Mouse (Mus musculus): ENCODE measurements around the gene B4galnt1. TPM values are rescaled to one million over a fixed set of nuclear protein-coding genes. Genes with fewer than 3 reads are reported as not detected.

The B4galnt1 gene
- total and polyA plus RNA-seq, 3 experiments = 24.6 to 66.0 (median 65.8) TPM

DNA sequence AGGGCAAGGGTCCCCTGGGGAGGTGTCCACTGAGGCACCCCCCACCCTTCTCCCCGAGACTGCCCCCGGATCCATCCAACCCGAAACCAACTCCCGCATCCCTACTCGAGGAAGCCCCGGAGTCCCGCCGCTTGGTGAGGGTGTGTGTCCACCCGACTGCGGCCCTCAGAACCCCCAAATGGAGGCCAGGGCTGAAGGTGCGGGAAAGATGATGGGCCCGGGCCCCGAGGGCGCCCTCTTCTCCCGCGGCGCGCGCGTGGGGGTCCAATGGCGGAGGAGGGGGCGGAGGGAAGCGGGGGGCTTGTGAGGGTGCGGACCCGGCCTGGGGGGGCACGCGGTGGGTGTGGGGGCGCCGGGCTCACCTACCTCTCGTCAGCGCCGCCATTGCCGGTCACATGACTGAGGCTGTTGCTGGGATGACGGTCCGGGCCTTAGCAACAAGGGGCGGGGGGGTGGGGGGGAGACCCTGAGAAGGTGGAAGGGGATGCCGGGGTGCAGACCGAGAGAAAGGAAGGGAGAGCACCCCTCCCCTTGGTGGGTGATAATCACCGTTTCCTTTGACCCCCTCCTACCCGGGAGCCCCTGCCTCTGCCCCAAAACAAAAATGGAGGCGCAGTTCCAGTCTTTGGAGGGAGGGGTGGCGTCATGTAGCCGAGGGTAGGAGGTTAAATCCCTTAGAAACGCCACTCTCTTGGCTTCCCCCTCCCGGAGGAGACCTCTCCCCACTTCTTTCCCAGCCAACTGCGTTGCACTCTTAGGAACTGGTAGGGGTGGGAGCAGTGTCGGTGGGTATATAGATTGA lies 30.5 kb downstream of the B4galnt1 start, which contains the start of gene Dtx3:
Dtx3 (minus strand) TSS at position 401 of the 802 bp plus-strand sequence.
- Histone ChIP-seq H3K36me3 (ENCODE audit: control insufficient read depth in 1 of 2, insufficient read depth in 2 of 2, low read length in 2 of 2) (peaks cover 3 to 24% of the 10 kb centered on the region in 2 experiments), H3K4me1 (ENCODE audit: control insufficient read depth in 1 of 2, insufficient read depth in 2 of 2, low read length in 2 of 2) (peaks cover 4 to 24% of the 10 kb centered on the region in 2 experiments; a peak in 3 of 4 replicates), H3K27me3 (ENCODE audit: control insufficient read depth in 1 of 2, insufficient read depth in 2 of 2, low read length in 2 of 2) (no peaks in the 10 kb centered on the region), H3K4me3 (ENCODE audit: control insufficient read depth in 1 of 2, insufficient read depth in 1 of 2, low read depth in 2 of 2, low read length in 2 of 2) (peak within 1 kb of the TSS; percentile 76 to 83), H3K79me2 (ENCODE audit: control insufficient read depth, insufficient read depth, low read length, poor library complexity) (peaks cover 5% of the 10 kb centered on the region; the same call in 1 of the 2 replicates), H3K9me3 (replicated peaks; ENCODE audit: insufficient read depth, low read length) (no peaks in the 10 kb centered on the region), H3K9ac (ENCODE audit: control insufficient read depth, low read depth, low read length, poor library complexity, severe bottlenecking) (peak within 1 kb of the TSS; percentile 90), H3K27ac (ENCODE audit: control insufficient read depth, low read depth, low read length) (peak within 1 kb of the TSS; percentile 88)
- TF ChIP-seq USF1 (IDR thresholded peaks at IDR 0.05; ENCODE audit: low read depth, low read length) = peak; percentile 88
- no peak for TF ChIP-seq MEF2A (IDR thresholded peaks at IDR 0.05; ENCODE audit: extremely low read depth, insufficient replicate concordance, low read depth, low read length, poor library complexity, severe bottlenecking)
- TF ChIP-seq HCFC1 (IDR thresholded peaks at IDR 0.05; ENCODE audit: low read depth, low read length) = peak; percentile 47; the same call in 1 of the 2 replicates
- TF ChIP-seq NELFE (IDR thresholded peaks at IDR 0.05; ENCODE audit: low read depth, low read length) = 0 out of 2 replicates have a peak, but pooled peaks have one; percentile 18
- TF ChIP-seq RCOR1 (IDR thresholded peaks at IDR 0.05; ENCODE audit: low read depth, low read length) = no peak
- TF ChIP-seq SIN3A (IDR thresholded peaks at IDR 0.05; ENCODE audit: low read length) = peak; percentile 30; the same call in 1 of the 2 replicates
- no peak for TF ChIP-seq ZC3H11A (IDR thresholded peaks at IDR 0.05; ENCODE audit: low read depth, low read length)
- TF ChIP-seq ELF1 (IDR thresholded peaks at IDR 0.05; ENCODE audit: low read depth, low read length) = no peak
- TF ChIP-seq CTCF (IDR thresholded peaks at IDR 0.05 in 2 of 3, conservative IDR thresholded peaks at IDR 0.05 in 1 of 3; ENCODE audit: control insufficient read depth in 1 of 3, insufficient read depth in 1 of 3, low read depth in 2 of 3, low read length in 3 of 3, poor library complexity in 1 of 3, severe bottlenecking in 1 of 3) = no peak
- peak in 1 of 2 experiments; percentile 35; a peak in 1 of 4 replicates for TF ChIP-seq USF2 (IDR thresholded peaks at IDR 0.05; ENCODE audit: borderline replicate concordance in 1 of 2, insufficient read depth in 1 of 2, low read depth in 1 of 2, low read length in 2 of 2)
- DNase-seq (ENCODE audit: low read depth, low spot score) = peak; percentile 55

DNA sequence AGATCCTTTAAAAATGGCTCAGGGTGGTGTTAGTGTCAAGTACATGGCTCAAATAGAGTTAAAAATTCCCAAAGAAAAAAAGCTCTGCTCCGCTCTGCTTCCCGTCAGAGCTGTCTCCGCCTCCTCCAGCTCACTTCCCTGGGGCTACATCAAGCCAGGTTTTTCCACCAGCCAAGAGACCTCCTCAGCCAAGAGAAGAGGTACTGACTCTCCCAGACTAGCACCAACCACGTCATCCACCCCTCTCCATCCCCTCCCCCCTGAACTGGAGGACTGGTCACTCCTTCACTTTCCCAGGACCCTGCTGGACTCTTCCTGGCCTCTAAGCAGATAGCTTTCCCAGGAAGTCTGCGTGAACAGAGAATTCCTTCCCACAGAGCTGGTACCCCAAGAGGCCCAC lies 31.4 kb downstream of the B4galnt1 start:
- DNase-seq (ENCODE audit: low read depth, low spot score) = no peak
- H3K79me2 ChIP-seq (ENCODE audit: control insufficient read depth, insufficient read depth, low read length, poor library complexity) = peaks cover 5% of the 10 kb centered on the region; the same call in 1 of the 2 replicates
- H3K9ac ChIP-seq (ENCODE audit: control insufficient read depth, low read depth, low read length, poor library complexity, severe bottlenecking) = no peak overlapping the region
- TF ChIP-seq CTCF (IDR thresholded peaks at IDR 0.05 in 2 of 3, conservative IDR thresholded peaks at IDR 0.05 in 1 of 3; ENCODE audit: control insufficient read depth in 1 of 3, insufficient read depth in 1 of 3, low read depth in 2 of 3, low read length in 3 of 3, poor library complexity in 1 of 3, severe bottlenecking in 1 of 3) (no peak), GABPA (IDR thresholded peaks at IDR 0.05; ENCODE audit: low read depth, low read length) (no peak), MAFK (IDR thresholded peaks at IDR 0.05; ENCODE audit: borderline replicate concordance, low read depth, low read length) (no peak)
- H3K27me3 ChIP-seq (ENCODE audit: control insufficient read depth in 1 of 2, insufficient read depth in 2 of 2, low read length in 2 of 2) = no peaks in the 10 kb centered on the region
- H3K4me3 ChIP-seq (ENCODE audit: control insufficient read depth in 1 of 2, insufficient read depth in 1 of 2, low read depth in 2 of 2, low read length in 2 of 2) = no peak overlapping the region
- H3K4me1 ChIP-seq (ENCODE audit: control insufficient read depth in 1 of 2, insufficient read depth in 2 of 2, low read length in 2 of 2) = peaks cover 2 to 15% of the 10 kb centered on the region in 2 experiments; a peak in 3 of 4 replicates
- H3K36me3 ChIP-seq (ENCODE audit: control insufficient read depth in 1 of 2, insufficient read depth in 2 of 2, low read length in 2 of 2) = peaks cover 3 to 16% of the 10 kb centered on the region in 2 experiments
- no peaks in the 10 kb centered on the region for H3K9me3 ChIP-seq (replicated peaks; ENCODE audit: insufficient read depth, low read length)
- H3K27ac ChIP-seq (ENCODE audit: control insufficient read depth, low read depth, low read length) = no peak overlapping the region

Measured in MEL (cell line).